Mouse (Mus musculus) left cerebral cortex, adult 2 months (tissue): ENCODE measurements around the gene Lama5. TPM values are rescaled to one million over a fixed set of nuclear protein-coding genes. Genes with fewer than 3 reads are reported as not detected.
A peak's percentile ranks its signal among the peaks of the same experiment; 100 is the strongest.

Source experiments
- DNase-seq, 2 experiments: peaks; one replicate each; pipeline ENCODE4 v3.0.0; 2021 to 2022; ENCODE audit warnings: low spot score in 2 of 2, mixed read lengths in 1 of 2; ENCODE audit errors: extremely low spot score in 1 of 2
- H3K27ac ChIP-seq: fragments of 200-600 bp; 2 replicates; pipeline ENCODE4 v1.8.1; 2022
- H3K4me3 ChIP-seq: fragments of 200-600 bp; 2 replicates; pipeline ENCODE4 v1.8.1; 2022
- CTCF ChIP-seq: fragments of 200-600 bp; IDR thresholded peaks from 2 replicates; pipeline ENCODE4 v1.8.1; 2022; ENCODE audit warnings: antibody characterized with exemption, mild to moderate bottlenecking, moderate library complexity
- intact Hi-C: fragments of 180-260 bp; cut with DNase I; formaldehyde crosslinking; loops from one replicate; pipeline ENCODE4 v1.15.1; 2025
- total RNA-seq, 2 experiments: library from RNA; stranded (reverse); gene quantifications; 2 replicates each; pipeline ENCODE4 v1.2.3; 2021

The Lama5 gene
- total RNA-seq, 2 experiments from 2014 or later = 9.5 to 11.2 TPM

GRCm38 (mm10) chr2:180233101-180233904, 7.6 kb upstream of the Lama5 start:
- DNase-seq = no peak
- H3K27ac ChIP-seq = no peak overlapping the region
- intact Hi-C loops = no loop called here

GRCm38 (mm10) chr2:180230482-180230881, 4.8 kb upstream of the Lama5 start:
- Histone ChIP-seq H3K27ac (no peak overlapping the region), H3K4me3 (no peak overlapping the region)
- intact Hi-C loops = no loop called here
- no peak for TF ChIP-seq CTCF
- no peak for DNase-seq

More at GRCm38 (mm10) chr2:180233101-180233904, 7.6 kb upstream of the Lama5 start:
- no peak for TF ChIP-seq CTCF
- no peak overlapping the region for H3K4me3 ChIP-seq

DNA sequence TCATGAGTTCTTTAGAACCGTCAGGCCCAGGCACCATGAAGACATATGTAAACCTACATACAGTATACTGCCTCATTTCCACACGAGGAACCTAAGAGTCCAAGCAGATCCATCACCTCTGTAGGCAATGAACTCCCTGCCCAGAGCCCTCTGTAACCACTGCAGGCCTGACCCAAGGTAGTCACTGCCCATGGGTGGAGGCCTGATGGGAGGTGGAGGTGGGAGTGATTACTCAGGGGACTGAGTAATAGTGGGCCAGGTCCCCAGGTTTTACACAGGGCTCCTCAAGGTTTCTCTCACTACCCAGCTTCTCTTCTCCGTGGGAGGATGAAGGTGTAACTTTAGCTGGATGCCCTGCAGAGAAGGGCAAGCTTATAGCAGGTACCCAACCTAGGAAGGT, 3.5 kb upstream of the Lama5 start:
- Histone ChIP-seq H3K4me3 (no peak overlapping the region), H3K27ac (no peak overlapping the region)
- no peak for TF ChIP-seq CTCF
- no peak for DNase-seq
- intact Hi-C loops = no loop called here

DNA sequence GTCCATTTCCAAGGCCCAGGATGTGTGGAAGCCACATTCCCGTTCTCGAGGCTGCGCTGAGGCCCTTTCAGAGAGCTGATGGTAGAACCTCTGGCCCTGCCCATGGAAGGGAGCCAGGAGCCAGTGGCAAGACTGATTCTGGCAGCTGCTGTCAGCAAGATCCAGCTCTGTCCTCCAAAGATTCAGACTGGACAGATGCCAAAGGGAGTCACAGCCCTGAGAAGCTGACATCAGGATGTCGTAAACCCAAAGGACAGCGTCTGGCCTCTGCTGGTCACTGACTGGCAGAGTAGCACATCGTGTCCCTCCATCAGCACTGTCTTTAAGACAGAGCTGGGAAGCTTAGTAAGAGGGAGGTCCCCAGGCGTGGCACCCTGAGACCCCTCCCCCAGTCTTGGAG, 2.9 kb upstream of the Lama5 start:
- no peak overlapping the region for H3K4me3 ChIP-seq
- intact Hi-C loops = no loop called here
- no peak for DNase-seq
- H3K27ac ChIP-seq = no peak overlapping the region
- TF ChIP-seq CTCF = no peak

- Histone ChIP-seq H3K27ac (no peak overlapping the region), H3K4me3 (no peak overlapping the region)
- no peak for DNase-seq
- TF ChIP-seq CTCF = no peak
- intact Hi-C loops = no loop called here
These were observed 2.4 kb upstream of the Lama5 start for GRCm38 (mm10) chr2:180228060-180228458.

- intact Hi-C loops = no loop called here
- peak overlapping the region; percentile 19; the same call in 1 of the 2 replicates for H3K4me3 ChIP-seq
- no peak overlapping the region for H3K27ac ChIP-seq
- no peak for DNase-seq
- peak; percentile 74 for TF ChIP-seq CTCF
These were observed 1.8 kb upstream of the Lama5 start for GRCm38 (mm10) chr2:180227262-180228059.

DNA sequence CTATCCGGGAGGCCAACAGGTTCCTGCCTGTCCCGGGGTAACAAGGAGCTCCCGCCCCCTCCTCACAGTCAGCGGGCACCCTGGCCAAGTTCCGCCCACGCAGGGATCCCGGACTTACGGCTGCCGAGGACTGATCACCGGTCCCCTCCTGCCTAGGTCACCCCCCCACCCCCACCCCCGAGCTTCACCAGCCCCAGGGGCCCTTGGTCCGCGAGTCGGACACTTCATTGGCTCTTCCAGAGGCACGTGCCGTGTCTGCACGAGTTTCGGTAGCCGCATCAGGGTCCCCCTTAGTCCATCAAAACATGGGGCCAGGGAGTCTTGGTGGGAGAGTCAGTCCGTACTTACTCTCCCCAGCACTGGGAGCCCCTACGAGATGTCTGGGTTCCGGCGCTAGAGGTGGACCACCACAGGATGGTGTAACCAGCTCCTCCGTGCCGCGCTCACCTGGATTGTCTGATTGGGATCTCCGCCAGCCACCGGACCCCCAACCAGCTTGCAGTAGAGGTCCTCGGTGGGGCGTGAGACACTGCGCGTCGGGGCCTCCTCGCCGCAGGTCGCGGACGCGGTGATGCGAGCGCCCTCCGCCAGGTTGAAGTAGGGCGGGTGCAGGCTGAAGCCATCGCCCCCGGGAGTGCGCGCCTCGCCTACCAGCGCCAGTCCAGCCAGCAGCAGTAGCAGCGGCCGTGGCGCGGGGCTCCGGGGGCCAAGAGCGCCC, 456 bp downstream of the Lama5 start:
- DNase-seq = no peak
- Histone ChIP-seq H3K4me3 (peak overlapping the region; percentile 75), H3K27ac (peak overlapping the region; percentile 66)
- intact Hi-C loops = no loop called here
- no peak for TF ChIP-seq CTCF

DNA sequence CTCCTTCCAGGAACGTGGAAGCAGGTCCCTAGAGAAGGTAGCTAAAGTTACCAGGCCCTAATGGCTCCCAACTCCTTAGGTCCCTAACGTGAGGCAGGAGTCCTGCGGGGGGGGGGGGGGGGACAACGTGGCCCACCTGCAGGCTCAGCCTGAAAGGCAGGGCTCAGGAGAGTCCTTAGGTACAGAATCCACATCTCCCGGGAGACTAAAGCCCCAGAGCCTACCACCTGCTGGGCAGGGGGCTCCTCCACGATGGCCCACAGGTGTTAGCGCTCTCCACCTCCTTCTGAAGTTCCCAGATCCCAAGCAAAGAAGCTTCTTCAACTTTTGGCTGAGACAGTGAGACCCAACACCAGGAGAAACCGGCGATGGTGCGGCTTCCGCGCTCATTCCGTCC, 1.0 kb downstream of the Lama5 start:
- no peak for TF ChIP-seq CTCF
- DNase-seq = no peak
- Histone ChIP-seq H3K27ac (no peak overlapping the region), H3K4me3 (peak overlapping the region; percentile 75)
- intact Hi-C loops = no loop called here

DNA sequence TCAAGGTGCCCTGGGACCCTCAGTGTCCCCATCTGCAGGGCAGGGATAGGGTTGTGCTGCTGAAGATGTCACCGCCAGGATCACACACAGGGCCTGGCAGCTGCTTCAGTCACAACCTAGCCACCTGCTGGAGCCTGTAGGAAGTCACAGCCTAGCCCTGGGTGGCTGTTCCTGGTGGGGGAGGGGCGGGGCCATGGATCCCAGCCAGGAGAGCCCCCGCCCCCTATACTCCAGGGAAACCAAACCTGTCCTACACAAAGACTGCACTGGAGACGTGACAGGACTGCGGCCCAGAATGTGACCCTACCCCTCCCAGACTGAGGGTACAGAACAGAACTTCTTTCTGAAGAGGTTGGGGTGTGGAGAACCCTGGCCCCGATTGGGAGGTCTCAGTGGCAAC, 3.4 kb downstream of the Lama5 start:
- DNase-seq = no peak
- intact Hi-C loops = no loop called here
- TF ChIP-seq CTCF = peak; percentile 32
- Histone ChIP-seq H3K4me3 (no peak overlapping the region), H3K27ac (no peak overlapping the region)

DNA sequence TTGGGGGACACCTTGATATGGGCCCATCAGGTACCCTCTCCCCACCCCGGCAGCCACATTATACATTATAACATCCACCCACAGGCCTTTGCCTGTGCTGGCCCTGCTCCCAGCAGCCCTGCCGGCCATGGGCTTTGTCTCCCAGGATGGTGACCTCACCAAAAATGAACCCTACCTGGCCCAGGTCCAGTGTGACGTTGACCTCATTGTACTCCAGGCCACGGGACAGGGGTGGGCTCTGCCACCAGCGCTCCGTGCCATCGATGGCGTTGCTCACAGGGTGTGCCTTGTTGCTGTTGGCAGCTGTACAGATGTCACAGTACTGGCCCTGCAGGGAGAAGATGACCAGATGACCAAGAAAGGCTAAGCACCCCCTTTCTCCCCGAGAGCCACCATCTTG, 4.6 kb downstream of the Lama5 start:
- intact Hi-C loops = no loop called here
- TF ChIP-seq CTCF = no peak
- no peak for DNase-seq
- Histone ChIP-seq H3K27ac (no peak overlapping the region), H3K4me3 (no peak overlapping the region)

DNA sequence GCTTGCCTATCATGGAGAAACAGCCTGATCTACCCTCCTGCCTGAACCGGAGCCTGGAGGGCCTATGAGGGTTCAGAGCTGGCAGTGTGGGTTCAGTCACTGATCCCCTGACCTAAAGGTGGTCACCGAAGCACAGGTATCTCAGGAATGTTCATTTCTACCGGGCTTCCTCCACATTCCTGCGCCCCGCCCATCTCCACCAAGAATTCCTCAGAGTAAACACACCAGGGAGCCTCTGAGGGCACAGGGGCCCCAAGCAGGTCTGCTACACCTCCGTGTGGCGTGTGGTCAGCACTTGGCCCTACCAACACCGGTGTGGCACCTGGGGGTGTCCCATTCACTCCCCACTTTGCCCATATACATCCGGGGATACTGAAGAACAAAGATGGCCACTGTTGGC, 5.5 kb downstream of the Lama5 start:
- TF ChIP-seq CTCF = no peak
- intact Hi-C loops = no loop called here
- H3K27ac ChIP-seq = no peak overlapping the region; the same call in 1 of the 2 replicates
- no peak for DNase-seq
- no peak overlapping the region for H3K4me3 ChIP-seq
